Mouse (Mus musculus) left cerebral cortex, adult 2 months (tissue): ENCODE measurements around the gene Tmem269. TPM values are rescaled to one million over a fixed set of nuclear protein-coding genes. Genes with fewer than 3 reads are reported as not detected.

Experiments used
- DNase-seq, 2 experiments: peaks; one replicate each; pipeline ENCODE4 v3.0.0; 2021 to 2022; ENCODE audit warnings: low spot score in 2 of 2, mixed read lengths in 1 of 2; ENCODE audit errors: extremely low spot score in 1 of 2
- H3K27ac ChIP-seq: fragments of 200-600 bp; 2 replicates; pipeline ENCODE4 v1.8.1; 2022
- H3K4me3 ChIP-seq: fragments of 200-600 bp; 2 replicates; pipeline ENCODE4 v1.8.1; 2022
- CTCF ChIP-seq: fragments of 200-600 bp; IDR thresholded peaks from 2 replicates; pipeline ENCODE4 v1.8.1; 2022; ENCODE audit warnings: antibody characterized with exemption, mild to moderate bottlenecking, moderate library complexity
- intact Hi-C: fragments of 180-260 bp; cut with DNase I; formaldehyde crosslinking; loops from one replicate; pipeline ENCODE4 v1.15.1; 2025
- long read RNA-seq, 2 experiments: library from polyadenylated mRNA; stranded (forward); transcript quantifications; one replicate each; pipeline ENCODE4 v2.0.0; 2021; ENCODE audit warnings: borderline mapping rate in 2 of 2
- total RNA-seq, 2 experiments: library from RNA; stranded (reverse); gene quantifications; 2 replicates each; pipeline ENCODE4 v1.2.3; 2021

The Tmem269 gene
- under 1 TPM; 0.44 to 0.57 TPM for total RNA-seq
- long read RNA-seq, experiment 1: 0 reads
- long read RNA-seq, experiment 2: 0 reads

GRCm38 (mm10) chr4:119218169-119218568, at the start of gene Tmem269:
TSS of gene Tmem269 (minus strand) at chr4:119218217.
- no peak for DNase-seq
- Histone ChIP-seq H3K27ac (no peak within 1 kb of the TSS), H3K4me3 (no peak within 1 kb of the TSS)
- TF ChIP-seq CTCF: no peak
- intact Hi-C loops: no loop called here

- intact Hi-C loops: no loop called here
- TF ChIP-seq CTCF: no peak
- no peak for DNase-seq
- no peak overlapping the region for H3K27ac ChIP-seq
- H3K4me3 ChIP-seq: no peak overlapping the region
These were observed 48.6 kb upstream of the Tmem269 start for GRCm38 (mm10) chr4:119266606-119267005.

- DNase-seq: no peak
- Histone ChIP-seq H3K27ac (no peak overlapping the region), H3K4me3 (no peak overlapping the region)
- intact Hi-C loops: no loop called here
- no peak for TF ChIP-seq CTCF
These were observed 45.4 kb upstream of the Tmem269 start for GRCm38 (mm10) chr4:119263459-119263858.

GRCm38 (mm10) chr4:119262483-119262882, 44.5 kb upstream of the Tmem269 start:
- no peak for DNase-seq
- Histone ChIP-seq H3K4me3 (no peak overlapping the region), H3K27ac (no peak overlapping the region)
- TF ChIP-seq CTCF: no peak
- intact Hi-C loops: no loop called here

- Histone ChIP-seq H3K4me3 (no peak overlapping the region), H3K27ac (no peak overlapping the region)
- intact Hi-C loops: no loop called here
- TF ChIP-seq CTCF: no peak
- DNase-seq: no peak
These were observed 43.2 kb upstream of the Tmem269 start for GRCm38 (mm10) chr4:119261087-119261713.

GRCm38 (mm10) chr4:119259344-119260254, 41.6 kb upstream of the Tmem269 start:
- no peak overlapping the region for H3K27ac ChIP-seq
- no peak for DNase-seq
- H3K4me3 ChIP-seq: no peak overlapping the region
- intact Hi-C loops: no loop called here
- TF ChIP-seq CTCF: peak; percentile 7; the same call in 1 of the 2 replicates

GRCm38 (mm10) chr4:119257083-119257482, 39.1 kb upstream of the Tmem269 start:
- no peak for DNase-seq
- no peak for TF ChIP-seq CTCF
- intact Hi-C loops: no loop called here
- Histone ChIP-seq H3K27ac (no peak overlapping the region), H3K4me3 (no peak overlapping the region)

- no peak for DNase-seq
- no peak within 1 kb of the TSS for H3K4me3 ChIP-seq
- no peak within 1 kb of the TSS for H3K27ac ChIP-seq
- intact Hi-C loops: no loop called here
- TF ChIP-seq CTCF: no peak
These were observed 37.3 kb upstream of the Tmem269 start, which contains the start of gene Cldn19 for GRCm38 (mm10) chr4:119255351-119255750. TSS of gene Cldn19 (plus strand) at chr4:119255414.

- peak in 1 of 2 experiments; percentile 47 for DNase-seq
- intact Hi-C loops: no loop called here
- TF ChIP-seq CTCF: no peak
These were observed 36.1 kb upstream of the Tmem269 start for GRCm38 (mm10) chr4:119254012-119254618.

GRCm38 (mm10) chr4:119252025-119252808, 34.2 kb upstream of the Tmem269 start:
- DNase-seq: no peak
- no peak for TF ChIP-seq CTCF
- Histone ChIP-seq H3K27ac (no peak overlapping the region), H3K4me3 (no peak overlapping the region)
- intact Hi-C loops: no loop called here

More at GRCm38 (mm10) chr4:119254012-119254618, 36.1 kb upstream of the Tmem269 start:
- Histone ChIP-seq H3K27ac (no peak overlapping the region), H3K4me3 (no peak overlapping the region)

GRCm38 (mm10) chr4:119248407-119248965, 30.5 kb upstream of the Tmem269 start:
- Histone ChIP-seq H3K4me3 (no peak overlapping the region), H3K27ac (no peak overlapping the region)
- intact Hi-C loops: loop anchor here (5.0 to 10.0 kb wide), 4 partner anchors 166 to 876 kb away; partner anchors contain the start of gene Ccdc30
- TF ChIP-seq CTCF: no peak
- no peak for DNase-seq
